Mouse (Mus musculus) liver, embryonic 11.5 days (tissue): ENCODE measurements around the gene Pik3ca. TPM values are rescaled to one million over a fixed set of nuclear protein-coding genes. Genes with fewer than 3 reads are reported as not detected.
A peak's percentile ranks its signal among the peaks of the same experiment; 100 is the strongest.

ENCODE experiments used
- ATAC-seq: fragments of 200-750 bp; cut with Nextera tagmentation; replicated peaks from 2 replicates; pipeline ENCODE4 v1.8.0; 2017; ENCODE audit warnings: moderate number of reproducible peaks, mild to moderate bottlenecking, moderate TSS enrichment, moderate library complexity; ENCODE audit not compliant: low FRiP score
- DNase-seq: peaks from one replicate; pipeline ENCODE4 v3.0.0-alpha.2; 2017; ENCODE audit warnings: low spot score
- H3K27ac ChIP-seq: fragments of 300-500 bp; sonication (generic); 2 replicates; pipeline ENCODE4 v1.5.1; 2014; ENCODE audit warnings: mild to moderate bottlenecking, low read depth, low read length, control low read depth
- H3K27me3 ChIP-seq: fragments of 300-500 bp; sonication (generic); replicated peaks from 2 replicates; pipeline ENCODE4 v1.6.1; 2014; ENCODE audit warnings: low read length, mixed read lengths; ENCODE audit not compliant: control insufficient read depth, insufficient read depth
- H3K36me3 ChIP-seq: fragments of 300-500 bp; sonication (generic); 2 replicates; pipeline ENCODE4 v1.6.1; 2014; ENCODE audit warnings: mild to moderate bottlenecking, low read length, moderate library complexity, mixed read lengths; ENCODE audit not compliant: control insufficient read depth, insufficient read depth
- H3K4me1 ChIP-seq: fragments of 300-500 bp; sonication (generic); replicated peaks from 2 replicates; pipeline ENCODE4 v1.6.1; 2014; ENCODE audit warnings: low read length, mixed read lengths; ENCODE audit not compliant: control insufficient read depth, insufficient read depth
- H3K4me2 ChIP-seq: fragments of 300-500 bp; sonication (generic); 2 replicates; pipeline ENCODE4 v1.6.1; 2014; ENCODE audit warnings: mild to moderate bottlenecking, control low read depth, moderate library complexity
- H3K4me3 ChIP-seq: fragments of 300-500 bp; sonication (generic); 2 replicates; pipeline ENCODE4 v1.5.1; 2014; ENCODE audit warnings: low read depth, low read length, control low read depth
- H3K9ac ChIP-seq: fragments of 300-500 bp; sonication (generic); 2 replicates; pipeline ENCODE4 v1.6.1; 2014; ENCODE audit warnings: low read depth, low read length, control low read depth
- H3K9me3 ChIP-seq: fragments of 300-500 bp; sonication (generic); 2 replicates; pipeline ENCODE4 v1.6.1; 2016; ENCODE audit warnings: low read length, inconsistent platforms, mixed read lengths; ENCODE audit not compliant: control insufficient read depth
- WGBS: fragments of 180-500 bp; shearing (Covaris S2); extraction: QIAGEN DNeasy Blood & Tissue Kit; methylation state at CpG from one replicate; pipeline ENCODE4 v1.1.7; 2014; 5-methylcytosine and 5-hydroxymethylcytosine counted together
- polyA plus RNA-seq: library from polyadenylated mRNA; unstranded; fragments of >200 nt; fragmentation: Nextera tagmentation; extraction: Ambion mirVana; gene quantifications from 2 replicates; pipeline ENCODE4 v1.2.1, GENCODE M21; 2014

Gene Pik3ca
- polyA plus RNA-seq, 1 experiment from 2014 or later = 9.1 TPM

DNA sequence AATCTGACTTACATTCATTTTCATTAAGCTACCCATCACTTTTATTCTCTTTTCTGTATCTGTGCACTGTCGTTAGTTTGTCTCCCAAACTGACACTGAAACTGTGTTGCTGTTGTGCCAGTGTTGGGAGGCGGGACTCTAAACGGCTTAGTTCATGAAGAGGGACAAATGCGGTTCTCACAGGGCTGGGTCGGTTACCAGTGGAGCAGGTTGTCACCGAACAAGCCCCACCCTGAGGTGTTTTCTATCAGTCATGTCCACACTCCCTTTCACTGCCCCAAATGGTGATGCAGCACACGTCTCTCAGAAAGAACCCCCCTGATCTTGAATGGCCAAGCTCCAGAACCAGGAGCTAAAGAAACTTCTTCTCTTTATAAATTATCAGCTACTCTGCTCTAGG lies 25.5 kb upstream of the Pik3ca start:
- Histone ChIP-seq H3K27me3 (no peaks in the 10 kb centered on the region; the same call in 1 of the 2 replicates), H3K4me1 (no peaks in the 10 kb centered on the region), H3K9ac (no peak overlapping the region), H3K4me2 (no peak overlapping the region), H3K4me3 (no peak overlapping the region), H3K27ac (no peak overlapping the region), H3K36me3 (no peaks in the 10 kb centered on the region), H3K9me3 (no peaks in the 10 kb centered on the region)
- no peak for DNase-seq
- no peak for ATAC-seq
- WGBS = 70% methylated on average over 7 of the region's 7 CpGs

GRCm38 (mm10) chr3:32372470-32372869 lies 25.0 kb upstream of the Pik3ca start:
- 86% methylated on average over 8 of the region's 8 CpGs for WGBS
- ATAC-seq (no peak), DNase-seq (no peak)
- no peak overlapping the region for H3K4me3 ChIP-seq
- no peaks in the 10 kb centered on the region for H3K27me3 ChIP-seq
- H3K4me1 ChIP-seq = no peaks in the 10 kb centered on the region
- H3K9ac ChIP-seq = no peak overlapping the region
- H3K36me3 ChIP-seq = no peaks in the 10 kb centered on the region
- no peak overlapping the region for H3K4me2 ChIP-seq
- H3K9me3 ChIP-seq = no peaks in the 10 kb centered on the region
- H3K27ac ChIP-seq = no peak overlapping the region

GRCm38 (mm10) chr3:32373236-32373635 lies 24.2 kb upstream of the Pik3ca start:
- Histone ChIP-seq H3K36me3 (no peaks in the 10 kb centered on the region), H3K4me2 (no peak overlapping the region), H3K9me3 (no peaks in the 10 kb centered on the region), H3K4me3 (no peak overlapping the region), H3K4me1 (no peaks in the 10 kb centered on the region), H3K27ac (no peak overlapping the region), H3K9ac (no peak overlapping the region), H3K27me3 (no peaks in the 10 kb centered on the region)
- ATAC-seq (no peak), DNase-seq (no peak)
- 90% methylated on average over 6 of the region's 6 CpGs for WGBS

DNA sequence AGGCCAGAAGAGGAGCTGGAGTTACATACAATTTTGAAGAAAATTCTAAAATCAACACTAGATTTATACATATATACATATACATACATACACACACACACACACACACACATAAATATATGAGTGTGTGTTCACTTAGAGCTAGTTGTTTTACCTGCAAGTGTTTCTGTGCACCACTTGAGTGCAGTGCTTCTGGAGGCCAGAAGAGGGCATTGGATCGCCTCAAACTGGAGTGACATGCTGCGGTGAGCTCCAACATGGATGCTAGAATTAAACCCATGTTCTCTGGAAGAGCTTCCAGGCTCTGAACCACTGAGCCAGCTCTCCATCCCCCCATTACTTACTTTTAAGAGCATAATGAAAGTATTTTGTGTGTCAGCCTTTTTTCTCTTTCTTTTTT lies 17.6 kb upstream of the Pik3ca start:
- DNase-seq (no peak), ATAC-seq (no peak)
- no peaks in the 10 kb centered on the region for H3K36me3 ChIP-seq
- no peaks in the 10 kb centered on the region; the same call in 1 of the 2 replicates for H3K4me1 ChIP-seq
- no peaks in the 10 kb centered on the region for H3K9me3 ChIP-seq
- WGBS = 40% methylated on average over 2 of the region's 2 CpGs
- no peak overlapping the region for H3K9ac ChIP-seq
- H3K27ac ChIP-seq = no peak overlapping the region
- no peak overlapping the region for H3K4me3 ChIP-seq
- no peaks in the 10 kb centered on the region for H3K27me3 ChIP-seq
- no peak overlapping the region for H3K4me2 ChIP-seq

DNA sequence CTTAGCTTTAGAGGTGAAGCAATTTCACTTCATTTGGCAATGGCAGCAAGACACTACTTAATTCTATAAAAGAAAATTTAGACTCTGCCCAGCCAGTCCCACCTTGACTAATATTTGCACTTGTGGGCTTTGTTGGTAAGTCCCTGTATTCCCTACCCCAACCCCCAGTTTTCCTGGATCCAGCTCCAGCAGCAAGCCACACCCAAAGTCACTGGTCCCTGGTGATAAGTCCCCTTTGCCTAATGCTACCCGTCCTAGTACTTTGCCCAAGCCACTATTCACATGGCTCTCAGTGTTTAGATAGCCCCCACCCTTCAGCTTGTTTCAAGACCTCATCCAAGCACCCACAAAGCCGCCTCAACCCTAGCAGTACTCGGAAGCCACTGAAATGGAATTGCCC lies 15.9 kb upstream of the Pik3ca start:
- no peak overlapping the region for H3K27ac ChIP-seq
- H3K9me3 ChIP-seq = no peaks in the 10 kb centered on the region
- no peaks in the 10 kb centered on the region for H3K27me3 ChIP-seq
- no peak overlapping the region for H3K9ac ChIP-seq
- ATAC-seq = 0 out of 2 replicates have a peak, but pooled peaks have one; percentile 23
- H3K4me2 ChIP-seq = no peak overlapping the region
- H3K4me1 ChIP-seq = no peaks in the 10 kb centered on the region; the same call in 1 of the 2 replicates
- no peak for DNase-seq
- no peak overlapping the region for H3K4me3 ChIP-seq
- 47% methylated on average over 3 of the region's 3 CpGs for WGBS
- H3K36me3 ChIP-seq = no peaks in the 10 kb centered on the region

- 86% methylated on average over 4 of the region's 4 CpGs for WGBS
- ATAC-seq = no peak
These were observed 4.6 kb upstream of the Pik3ca start for GRCm38 (mm10) chr3:32392841-32393240.

GRCm38 (mm10) chr3:32393986-32394385 lies 3.5 kb upstream of the Pik3ca start:
- Histone ChIP-seq H3K4me2 (no peak overlapping the region), H3K9me3 (no peaks in the 10 kb centered on the region), H3K9ac (no peak overlapping the region), H3K27ac (no peak overlapping the region), H3K4me3 (no peak overlapping the region), H3K36me3 (no peaks in the 10 kb centered on the region), H3K4me1 (peaks cover 5% of the 10 kb centered on the region), H3K27me3 (no peaks in the 10 kb centered on the region)
- ATAC-seq (no peak), DNase-seq (no peak)
- WGBS = 84% methylated on average over 8 of the region's 8 CpGs

More at GRCm38 (mm10) chr3:32392841-32393240, 4.6 kb upstream of the Pik3ca start:
- H3K4me2 ChIP-seq = no peak overlapping the region
- no peaks in the 10 kb centered on the region for H3K4me1 ChIP-seq
- no peak overlapping the region for H3K27ac ChIP-seq
- no peak overlapping the region for H3K4me3 ChIP-seq
- no peaks in the 10 kb centered on the region for H3K9me3 ChIP-seq
- no peaks in the 10 kb centered on the region for H3K27me3 ChIP-seq
- no peaks in the 10 kb centered on the region for H3K36me3 ChIP-seq
- no peak overlapping the region for H3K9ac ChIP-seq
- no peak for DNase-seq

DNA sequence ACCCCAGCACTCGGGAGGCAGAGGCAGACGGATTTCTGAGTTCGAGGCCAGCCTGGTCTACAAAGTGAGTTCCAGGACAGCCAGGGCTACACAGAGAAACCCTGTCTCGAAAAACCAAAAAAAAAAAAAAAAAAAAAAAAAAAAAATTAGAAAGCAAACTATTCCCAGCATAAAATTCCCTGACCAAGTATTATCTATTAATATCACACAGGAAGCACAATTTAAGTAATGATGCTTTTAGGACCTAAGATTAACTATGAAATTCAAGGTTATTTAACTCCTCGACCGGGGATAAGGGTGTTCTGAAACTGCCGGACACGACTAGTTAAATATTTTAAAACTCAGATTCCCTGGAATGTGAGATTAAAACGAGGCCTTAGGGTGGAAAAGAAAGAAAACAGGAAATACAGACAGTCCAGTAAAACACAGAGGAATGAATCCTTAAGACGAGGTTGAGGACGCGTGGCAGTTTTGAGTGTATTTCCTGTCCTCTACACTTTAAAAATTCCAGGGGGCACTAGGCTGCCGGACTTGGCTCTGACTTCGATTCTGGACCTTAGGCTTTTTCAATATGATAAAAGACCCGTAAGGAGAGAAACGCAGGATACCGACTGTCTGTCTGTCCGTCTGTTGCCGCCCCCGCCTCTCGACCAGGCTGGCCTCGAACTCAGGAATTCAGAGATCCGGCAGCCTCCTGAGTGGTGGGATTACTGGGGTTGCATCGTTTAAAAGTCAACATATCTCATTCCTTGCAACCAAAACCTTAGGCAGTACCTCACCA lies 1.5 kb upstream of the Pik3ca start:
- peak overlapping the region; percentile 93 for H3K27ac ChIP-seq
- no peaks in the 10 kb centered on the region for H3K9me3 ChIP-seq
- peaks cover 20% of the 10 kb centered on the region for H3K4me1 ChIP-seq
- peak overlapping the region; percentile 77 for H3K4me2 ChIP-seq
- peak overlapping the region; percentile 72 for H3K9ac ChIP-seq
- WGBS = 19% methylated on average over 23 of the region's 24 CpGs
- peak; percentile 53 for DNase-seq
- H3K36me3 ChIP-seq = no peaks in the 10 kb centered on the region
- H3K27me3 ChIP-seq = no peaks in the 10 kb centered on the region
- H3K4me3 ChIP-seq = peak overlapping the region; percentile 89
- no peak for ATAC-seq
